Mouse (Mus musculus): Measurements from ENCODE around the gene Kank4.

DNA sequence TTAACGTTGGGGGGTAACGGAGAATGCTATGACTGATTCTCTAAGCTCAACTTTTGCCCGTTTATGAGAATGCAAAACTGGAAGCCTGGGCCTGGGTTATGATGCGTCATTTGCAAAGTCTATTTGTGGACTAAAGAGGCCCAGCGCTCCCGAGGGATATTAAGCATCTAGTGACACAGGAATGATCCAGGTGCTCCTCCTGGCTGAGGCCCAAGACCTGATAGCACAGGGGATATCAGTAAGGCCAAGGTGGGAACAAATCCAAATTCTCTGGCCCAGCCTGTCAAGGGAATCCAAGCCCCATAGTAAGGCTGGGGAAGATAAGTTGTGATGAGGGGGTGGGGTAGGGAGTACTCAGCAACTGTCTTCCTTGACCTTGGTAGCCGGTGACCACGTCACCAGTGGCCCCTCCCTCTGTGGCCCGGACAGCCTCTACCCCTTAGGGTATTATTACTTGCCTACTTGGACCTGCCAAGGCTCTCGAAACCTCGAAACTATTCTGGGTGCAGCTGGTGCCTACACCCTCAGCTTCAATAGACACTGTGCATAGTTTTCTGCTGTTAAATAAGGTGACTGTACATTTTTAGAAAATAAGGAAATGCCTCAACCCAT is 39.8 kb upstream of the Kank4 start:
- no peak for TF ChIP-seq POLR2A (IDR thresholded peaks at IDR 0.05; ENCODE audit: low read depth, low read length)
- no peak for TF ChIP-seq CTCF (IDR thresholded peaks at IDR 0.05; ENCODE audit: extremely low read depth, insufficient read length, insufficient replicate concordance, low read depth, low read length)

All from small intestine, adult 2 months (tissue).